Mouse (Mus musculus) brain, embryonic 14.5 days (tissue): ENCODE data around the gene Lrriq3.

ENCODE experiments used
- CTCF ChIP-seq: fragments of 200-500 bp; IDR thresholded peaks from 2 replicates; pipeline ENCODE4 v1.5.1; 2012; ENCODE audit warnings: inconsistent platforms, mild to moderate bottlenecking, moderate library complexity, borderline replicate concordance; ENCODE audit not compliant: insufficient read depth, insufficient read length; ENCODE audit errors: extremely low read depth
- POLR2A ChIP-seq: fragments of 200-500 bp; IDR thresholded peaks from 2 replicates; pipeline ENCODE4 v1.6.1; 2012; ENCODE audit warnings: mild to moderate bottlenecking, inconsistent platforms, borderline replicate concordance; ENCODE audit not compliant: poor library complexity, insufficient read depth, insufficient read length, severe bottlenecking; ENCODE audit errors: extremely low read depth

GRCm38 (mm10) chr3:155137737-155138136 is 44.5 kb downstream of the Lrriq3 start:
- TF ChIP-seq POLR2A: no peak
- TF ChIP-seq CTCF: no peak
